Mouse (Mus musculus) 416B (cell line): ENCODE measurements around the gene Camk1.
"Not testable (repeated sequence)": the region's sequence is repeated elsewhere in the genome, so short reads cannot be mapped to it uniquely, and the experiment has no call there.

ENCODE experiments used
- DNase-seq: peaks from one replicate; pipeline ENCODE4 v3.0.0; 2011; ENCODE audit warnings: low read depth

Gene Camk1

GRCm38 (mm10) chr6:113361476-113361875 lies 17.7 kb upstream of the Camk1 start:
- no peak for DNase-seq

DNA sequence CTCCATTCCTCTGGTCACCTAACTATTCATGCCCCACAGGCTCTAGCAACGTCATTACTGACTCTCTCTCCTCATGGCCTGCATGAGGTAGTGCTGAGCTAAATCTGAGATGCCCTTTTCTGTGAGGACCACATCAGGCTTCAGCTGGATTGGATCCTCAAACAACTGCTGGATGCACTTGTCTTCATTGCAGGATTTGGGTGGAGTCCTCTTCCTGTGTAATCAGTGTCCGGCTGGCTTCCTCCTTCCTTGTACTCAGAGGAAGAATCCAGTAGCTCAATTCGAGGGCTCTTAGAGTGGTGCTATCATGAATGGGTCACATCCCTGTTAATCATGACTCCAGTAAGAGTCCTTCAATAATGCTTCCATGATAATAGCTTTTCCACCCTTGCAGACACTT lies 9.9 kb upstream of the Camk1 start:
- DNase-seq, result no peak

- no peak for DNase-seq
Observed at GRCm38 (mm10) chr6:113352820-113353219, 9.0 kb upstream of the Camk1 start.

DNA sequence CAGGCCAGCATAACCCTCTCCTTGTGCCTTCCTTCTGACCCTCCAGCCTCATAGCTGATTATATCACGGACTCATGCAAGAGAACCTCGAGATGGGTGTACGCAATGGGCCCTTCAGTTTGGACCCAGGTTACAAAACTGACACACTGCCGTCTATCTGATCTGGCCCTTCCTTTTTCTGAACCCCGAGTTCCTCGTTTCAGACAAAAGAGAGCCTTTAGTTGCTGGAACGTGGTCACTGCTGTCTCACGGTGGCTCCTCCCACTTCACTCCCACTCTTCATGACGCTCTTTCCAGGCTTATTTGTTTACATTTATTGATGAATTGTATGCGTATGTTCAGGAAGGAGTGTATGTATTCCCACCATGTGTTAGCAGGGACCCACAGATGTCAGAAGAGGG lies 7.9 kb upstream of the Camk1 start:
- DNase-seq, result peak; percentile 54

- DNase-seq, result peak; percentile 50
Observed at GRCm38 (mm10) chr6:113351161-113351560, 7.4 kb upstream of the Camk1 start.

DNA sequence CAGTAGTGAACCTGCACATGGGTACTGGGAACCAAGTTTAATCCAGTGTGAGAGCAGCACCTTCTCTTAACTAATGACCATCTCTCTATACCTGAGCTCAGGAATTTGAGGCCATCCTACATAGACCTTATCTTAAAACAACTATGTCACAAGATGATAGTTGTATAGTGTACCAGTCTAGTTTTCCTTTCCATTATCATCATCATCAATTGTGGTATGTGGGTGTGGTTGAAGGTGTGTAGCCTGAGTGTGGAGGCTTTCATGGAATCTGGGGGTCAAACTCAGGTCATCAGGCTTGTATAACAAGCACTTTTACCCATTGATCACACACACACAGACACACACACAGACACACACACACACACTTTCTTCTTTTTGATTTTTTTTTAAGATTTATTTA lies 6.8 kb upstream of the Camk1 start:
- DNase-seq, result no peak

- no peak for DNase-seq
Observed at GRCm38 (mm10) chr6:113346897-113347296, 3.1 kb upstream of the Camk1 start.

GRCm38 (mm10) chr6:113344321-113344720 lies 537 bp upstream of the Camk1 start:
- DNase-seq, result no peak

DNA sequence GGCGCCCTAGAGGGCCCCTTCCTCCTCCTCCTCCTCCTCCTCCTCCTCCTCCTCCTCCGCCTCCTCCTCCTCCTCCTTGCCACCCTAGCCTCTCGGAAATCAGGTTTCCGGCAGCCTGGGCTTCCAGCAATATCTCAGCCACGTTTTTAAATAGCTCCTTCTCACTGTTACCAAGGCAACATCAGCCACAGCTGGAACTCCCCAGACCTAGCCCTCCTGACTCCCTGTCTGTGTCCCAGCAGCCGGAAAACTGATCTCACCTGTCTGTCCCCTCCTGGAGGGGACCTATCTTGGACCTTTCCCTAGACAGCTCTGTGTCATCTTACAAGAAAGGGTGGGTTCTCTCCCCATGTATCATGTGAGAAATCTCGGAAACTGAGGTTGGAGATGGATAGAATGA lies 1.5 kb downstream of the Camk1 start:
- DNase-seq, result no peak

DNA sequence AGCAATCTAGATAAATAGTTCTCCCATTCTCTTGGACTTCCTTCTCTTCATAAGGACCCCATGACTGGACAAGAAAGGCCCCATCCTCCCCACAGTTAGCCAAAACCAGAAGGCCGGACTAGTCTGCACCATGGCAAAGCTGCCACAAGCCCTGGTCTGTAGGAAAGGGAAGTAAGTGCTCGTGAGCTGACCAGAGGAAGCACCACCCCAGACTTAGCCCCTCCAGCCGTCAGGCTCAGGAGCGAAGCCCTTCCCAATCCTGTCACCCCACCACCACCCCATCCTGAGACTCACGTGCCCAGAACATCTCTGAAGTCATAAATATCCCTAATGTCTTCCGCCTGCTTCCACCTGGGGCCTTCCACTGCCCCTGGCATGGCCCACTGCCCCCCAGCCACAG lies 2.2 kb downstream of the Camk1 start:
- DNase-seq, result no peak

DNA sequence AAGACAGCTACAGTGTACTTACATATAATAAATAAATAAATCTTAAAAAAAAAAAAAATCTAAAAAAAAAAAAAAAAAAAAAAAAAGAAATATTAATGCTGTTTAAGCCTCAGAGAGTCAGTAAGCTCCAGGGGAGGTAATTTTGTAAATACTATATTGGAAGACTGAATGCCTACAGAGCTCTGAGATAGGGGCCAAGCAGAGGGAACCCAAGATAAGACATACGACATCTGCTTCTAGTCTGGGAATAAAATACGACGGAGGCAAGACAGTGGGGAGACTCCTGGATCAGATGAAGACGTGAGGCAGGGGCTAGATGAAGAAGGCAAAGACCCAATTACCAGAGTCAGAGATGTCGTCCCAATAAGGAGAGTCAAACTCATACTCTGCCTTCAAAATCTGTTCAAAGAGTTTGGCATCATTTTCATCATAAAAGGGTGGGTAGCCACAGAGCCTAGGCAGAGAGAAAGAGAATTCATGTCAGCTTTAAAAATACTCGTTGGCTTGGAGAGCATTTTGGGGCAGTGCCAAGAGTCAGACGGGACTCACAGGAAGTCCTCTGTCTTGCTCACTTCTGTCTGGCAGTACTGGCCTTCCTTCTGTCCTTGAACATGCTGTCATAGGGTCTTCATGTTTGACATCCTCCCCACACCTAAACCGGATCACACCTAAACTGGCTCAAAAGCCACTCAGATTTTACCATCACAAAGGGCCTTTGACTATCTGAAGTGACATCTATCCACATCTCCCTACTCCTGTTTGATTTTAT lies 6.7 kb downstream of the Camk1 start:
- peak; percentile 74 for DNase-seq

DNA sequence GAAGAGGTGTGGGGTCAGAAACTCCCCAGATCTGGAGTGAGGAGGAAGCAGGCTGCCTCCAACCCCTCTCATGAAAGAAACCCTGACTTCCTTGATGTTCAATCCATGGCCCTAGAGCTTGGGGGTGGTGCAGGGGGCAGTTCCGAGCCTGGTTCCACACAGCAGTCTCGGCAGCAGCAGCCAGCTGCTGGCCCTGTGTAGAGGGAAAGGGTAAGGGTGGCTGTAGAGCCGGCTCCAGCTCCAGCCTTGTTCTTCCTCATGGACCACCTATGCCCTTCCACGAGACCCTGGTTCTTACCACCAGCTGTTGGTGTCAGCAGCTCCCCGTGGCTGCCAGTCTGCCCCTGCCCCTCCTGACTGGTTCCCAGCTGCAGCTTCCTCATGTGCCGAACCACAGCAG lies 9.6 kb downstream of the Camk1 start:
- DNase-seq, result no peak

DNA sequence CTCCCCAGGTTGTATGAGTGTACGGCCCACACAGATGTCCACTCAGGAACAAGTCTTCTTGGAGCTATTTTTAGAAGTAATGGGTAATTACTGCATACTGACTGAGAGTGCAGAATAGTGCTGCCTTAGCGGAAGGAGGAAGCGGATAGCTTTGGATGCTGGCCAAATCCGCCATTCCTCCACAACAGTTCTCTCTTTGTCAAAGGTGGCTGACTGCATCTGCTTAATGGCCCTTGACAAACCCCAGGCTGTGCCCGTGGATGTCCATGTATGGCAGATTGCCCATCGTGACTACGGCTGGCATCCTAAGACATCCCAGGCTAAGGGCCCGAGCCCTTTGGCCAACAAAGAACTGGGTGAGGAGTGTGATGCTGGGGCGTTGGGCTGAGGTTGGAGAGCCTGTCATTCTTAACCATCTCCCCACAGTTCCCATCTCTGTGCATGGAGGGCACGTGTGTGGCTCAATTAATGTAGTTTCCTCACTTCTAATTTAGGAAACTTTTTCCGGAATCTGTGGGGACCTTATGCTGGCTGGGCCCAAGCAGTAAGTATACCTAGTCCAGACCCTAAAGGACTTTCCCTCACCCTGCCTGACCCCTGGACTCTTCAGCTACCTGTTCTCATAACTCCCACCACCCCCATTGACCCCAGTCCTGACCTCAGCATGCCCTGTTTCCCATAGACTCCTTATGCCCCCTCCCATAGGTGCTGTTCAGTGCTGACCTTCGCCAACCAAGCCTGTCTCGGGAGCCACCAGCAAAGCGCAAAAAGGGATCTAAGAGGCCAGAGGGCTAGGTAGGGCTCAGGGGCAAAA lies 10.4 kb downstream of the Camk1 start:
- no peak for DNase-seq

DNA sequence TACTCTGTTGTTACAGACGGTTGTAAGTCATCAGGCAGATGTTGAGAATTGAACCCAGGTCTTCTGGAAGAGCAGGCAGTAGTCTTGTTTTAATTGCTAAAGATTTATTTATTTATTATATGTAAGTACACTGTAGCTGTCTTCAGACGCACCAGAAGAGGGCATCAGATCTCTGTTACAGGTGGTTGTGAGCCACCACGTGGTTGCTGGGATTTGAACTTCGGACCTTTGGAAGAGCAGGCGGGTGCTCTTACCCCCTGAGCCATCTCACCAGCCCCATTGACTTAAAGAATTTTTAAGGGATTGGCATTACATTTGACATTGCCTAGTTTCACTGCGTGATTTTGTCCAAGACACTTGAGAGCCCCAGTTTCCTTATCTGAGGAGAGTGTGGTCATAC lies 11.1 kb downstream of the Camk1 start:
- not testable (repeated sequence) for DNase-seq

GRCm38 (mm10) chr6:113331721-113332120 lies 12.1 kb downstream of the Camk1 start:
- DNase-seq, result no peak

GRCm38 (mm10) chr6:113330547-113330946 lies 13.2 kb downstream of the Camk1 start:
- peak; percentile 91 for DNase-seq

DNA sequence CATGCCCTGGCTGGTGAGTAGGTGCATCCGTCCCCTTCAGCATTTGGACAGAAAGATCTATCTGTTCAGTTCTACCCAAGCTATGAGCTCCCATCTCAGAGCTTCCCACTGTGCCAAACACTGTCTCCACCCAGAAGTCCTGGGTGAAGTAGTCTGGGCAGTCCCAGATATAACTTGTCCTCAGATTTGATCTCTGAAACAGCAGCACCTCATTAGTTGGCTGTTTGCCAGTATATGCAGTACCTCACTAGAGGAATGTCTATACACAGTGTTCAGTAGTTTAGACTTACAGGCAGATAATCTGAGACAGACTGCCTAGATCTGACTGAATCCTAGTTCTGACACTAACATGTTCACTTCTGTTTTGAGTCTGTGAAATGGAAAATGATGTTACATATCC lies 14.4 kb downstream of the Camk1 start:
- no peak for DNase-seq

GRCm38 (mm10) chr6:113326533-113327315 lies 17.1 kb downstream of the Camk1 start, which contains the start of gene Ogg1:
TSS of gene Ogg1 (plus strand) at chr6:113326972.
- DNase-seq, result peak; percentile 99

GRCm38 (mm10) chr6:113315972-113316371 lies 27.8 kb downstream of the Camk1 start:
- no peak for DNase-seq

DNA sequence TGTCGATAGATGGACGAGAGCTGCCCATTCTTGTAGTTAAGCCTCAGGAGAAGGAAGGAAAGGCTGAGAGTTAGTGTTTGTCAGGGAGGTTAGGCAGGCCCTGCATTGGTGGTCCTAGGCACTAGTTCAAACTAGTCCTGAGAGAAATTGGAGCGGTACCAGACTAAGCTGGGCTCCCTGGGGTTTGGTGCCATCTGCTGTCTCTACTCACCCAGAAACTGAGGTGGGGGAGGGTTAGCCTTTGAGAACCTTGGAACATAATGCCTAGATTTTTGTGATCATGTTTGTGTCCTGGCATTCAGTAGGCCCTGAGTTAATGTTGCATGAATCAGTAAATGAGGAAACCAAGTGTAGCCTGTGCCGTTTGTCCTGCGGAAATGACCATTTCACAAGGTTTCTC lies 35.6 kb downstream of the Camk1 start:
- peak; percentile 68 for DNase-seq

- DNase-seq, result peak; percentile 56
Observed at GRCm38 (mm10) chr6:113307481-113308121, 36.2 kb downstream of the Camk1 start.

DNA sequence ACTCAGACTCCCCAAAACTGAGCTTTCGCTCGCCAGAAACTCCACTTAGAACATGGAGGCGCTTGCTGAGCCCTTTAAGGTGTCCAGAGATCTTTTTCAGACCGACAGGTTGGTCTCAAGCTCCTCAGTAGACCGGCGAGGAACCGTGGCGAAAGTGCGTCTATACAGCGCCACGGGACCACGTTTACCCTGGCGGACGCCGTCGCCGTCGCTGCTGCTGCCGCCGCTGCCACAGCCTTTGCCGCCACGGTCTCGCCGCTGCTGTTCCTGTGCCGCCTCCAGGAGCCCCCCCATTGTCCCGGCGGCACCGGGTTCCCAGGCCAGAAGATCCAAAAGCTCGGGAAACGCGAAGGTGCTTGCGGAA lies 36.8 kb downstream of the Camk1 start, which contains the start of gene Brpf1:
Gene Brpf1, plus strand, starts transcription at position 152 of the 364 bp plus-strand sequence.
- DNase-seq, result no peak
